Mouse (Mus musculus): ENCODE results near the gene Ppp1r16b.
"Not testable (repeated sequence)": the region's sequence is repeated elsewhere in the genome, so short reads cannot be mapped to it uniquely, and the experiment has no call there.

DNA sequence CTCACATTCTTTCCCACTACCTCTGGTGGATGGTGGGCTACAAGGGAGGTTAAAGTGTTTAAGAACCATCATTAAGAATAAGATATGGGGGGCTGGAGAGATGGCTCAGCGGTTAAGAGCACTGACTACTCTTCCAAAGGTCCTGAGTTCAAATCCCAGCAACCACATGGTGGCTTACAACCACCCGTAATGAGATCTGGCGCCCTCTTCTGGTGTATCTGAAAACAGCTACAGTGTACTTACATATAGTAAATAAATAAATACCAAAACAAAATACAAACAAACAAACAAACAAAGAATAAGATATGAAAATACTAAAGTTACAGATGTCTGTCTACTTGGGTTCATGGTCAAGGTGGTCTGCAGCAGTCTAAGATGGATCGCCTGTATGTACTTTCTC is 71.0 kb downstream of the Ppp1r16b start:
- not testable (repeated sequence) for TF ChIP-seq POLR2A (IDR thresholded peaks at IDR 0.05; ENCODE audit: insufficient read depth, low read length); CTCF (IDR thresholded peaks at IDR 0.05; ENCODE audit: low read depth, low read length); EP300 (IDR thresholded peaks at IDR 0.05; ENCODE audit: insufficient read depth, low read depth, low read length)

Data from ES-Bruce4 (cell line).